Mouse (Mus musculus) thymus, adult 2 months (tissue): ENCODE measurements at regions not wholly inside any gene's neighbourhood (a gene's known extent, or its start where the extent isn't known, plus 50 kb on each side); places are given as distances from the start of the nearest gene placed in this dataset.

ENCODE experiments used
- DNase-seq: peaks from one replicate; pipeline ENCODE4 v3.0.0; 2021
- H3K27ac ChIP-seq: fragments of 200-500 bp; 2 replicates; pipeline ENCODE4 v1.5.1; 2012; ENCODE audit warnings: low read length, control low read depth; ENCODE audit not compliant: control insufficient read depth, insufficient read depth
- H3K27me3 ChIP-seq: fragments of 200-500 bp; 2 replicates; pipeline ENCODE4 v1.6.1; 2012; ENCODE audit warnings: mild to moderate bottlenecking, low read length, moderate library complexity, mixed read lengths; ENCODE audit not compliant: control insufficient read depth, insufficient read depth
- H3K36me3 ChIP-seq: fragments of 200-500 bp; 2 replicates; pipeline ENCODE4 v1.6.1; 2012; ENCODE audit warnings: mild to moderate bottlenecking, low read length, moderate library complexity; ENCODE audit not compliant: control insufficient read depth, insufficient read depth
- H3K4me1 ChIP-seq: fragments of 200-500 bp; replicated peaks from 2 replicates; pipeline ENCODE4 v1.6.1; 2012; ENCODE audit warnings: low read length; ENCODE audit not compliant: control insufficient read depth, insufficient read depth
- H3K4me3 ChIP-seq: fragments of 200-500 bp; 2 replicates; pipeline ENCODE4 v1.5.1; 2012; ENCODE audit warnings: mild to moderate bottlenecking, low read length, control low read depth, moderate library complexity; ENCODE audit not compliant: control insufficient read depth, insufficient read depth
- CTCF ChIP-seq: fragments of 200-500 bp; IDR thresholded peaks from 2 replicates; pipeline ENCODE4 v1.5.1; 2012; ENCODE audit warnings: mild to moderate bottlenecking, control low read depth, low read length, moderate library complexity, borderline replicate concordance; ENCODE audit not compliant: control insufficient read depth, poor library complexity, insufficient read depth; ENCODE audit errors: extremely low read depth
- POLR2A ChIP-seq: fragments of 200-500 bp; IDR thresholded peaks from 2 replicates; pipeline ENCODE4 v1.6.1; 2012; ENCODE audit warnings: mild to moderate bottlenecking, low read length, control low read depth, moderate library complexity; ENCODE audit not compliant: control insufficient read depth, poor library complexity, insufficient read depth; ENCODE audit errors: extremely low read depth
- WGBS: fragments of 180-500 bp; shearing (Covaris S2); methylation state at CpG from one replicate; pipeline ENCODE4 v1.1.7; 2018; 5-methylcytosine and 5-hydroxymethylcytosine counted together

DNA sequence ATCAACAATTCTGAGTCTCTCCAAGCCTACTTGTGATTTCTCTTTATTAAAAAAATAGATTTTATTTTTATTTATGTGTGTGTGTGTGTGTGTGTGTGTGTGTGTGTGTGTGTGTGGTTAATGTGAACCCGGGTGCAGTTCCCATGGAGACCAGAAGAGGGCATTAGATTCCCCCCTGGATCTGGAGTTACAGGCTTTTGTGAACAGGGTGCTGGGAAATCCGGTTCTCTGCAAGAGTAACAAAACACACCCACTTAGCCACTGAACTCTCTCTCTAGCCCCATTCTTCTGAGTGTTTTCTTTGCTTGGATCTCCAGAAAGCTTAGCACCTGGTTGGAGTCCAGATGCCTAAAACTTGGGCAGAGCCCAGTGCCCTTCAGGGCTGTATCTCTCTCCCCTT, 198.4 kb downstream of the Nucb2 start:
- H3K4me3 ChIP-seq = no peak overlapping the region
- 88% methylated on average over 2 of the region's 2 CpGs for WGBS
- H3K27ac ChIP-seq = no peak overlapping the region
- no peaks in the 10 kb centered on the region for H3K36me3 ChIP-seq
- no peak for TF ChIP-seq CTCF
- TF ChIP-seq POLR2A = no peak
- no peaks in the 10 kb centered on the region for H3K27me3 ChIP-seq
- no peaks in the 10 kb centered on the region for H3K4me1 ChIP-seq
- no peak for DNase-seq

DNA sequence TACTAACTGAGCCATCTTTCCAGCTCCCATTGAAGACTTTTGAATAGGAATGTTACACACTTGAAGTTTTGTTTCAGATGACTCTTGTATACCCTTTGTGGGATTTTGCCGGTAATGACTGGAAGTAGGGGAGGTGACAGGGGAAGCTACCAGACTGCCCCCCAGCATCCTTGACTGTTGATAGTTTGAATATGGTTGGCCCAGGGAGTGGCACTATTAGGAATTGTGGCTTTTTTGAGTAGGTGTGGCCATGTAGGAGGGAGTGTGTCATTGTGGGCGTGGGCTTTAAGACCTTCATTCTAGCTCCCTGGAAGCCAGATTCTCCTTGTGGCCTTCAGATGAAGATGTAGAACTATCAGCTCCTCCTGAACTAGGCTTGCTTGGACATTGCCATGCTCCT, 207.4 kb downstream of the Nucb2 start:
- Histone ChIP-seq H3K27ac (no peak overlapping the region), H3K27me3 (no peaks in the 10 kb centered on the region), H3K4me3 (no peak overlapping the region), H3K36me3 (no peaks in the 10 kb centered on the region), H3K4me1 (0 out of 2 replicates have a peak, but pooled peaks cover 3% of the 10 kb centered on the region)
- WGBS = 85% methylated on average over 2 of the region's 2 CpGs
- TF ChIP-seq POLR2A (no peak), CTCF (no peak)
- DNase-seq = no peak

DNA sequence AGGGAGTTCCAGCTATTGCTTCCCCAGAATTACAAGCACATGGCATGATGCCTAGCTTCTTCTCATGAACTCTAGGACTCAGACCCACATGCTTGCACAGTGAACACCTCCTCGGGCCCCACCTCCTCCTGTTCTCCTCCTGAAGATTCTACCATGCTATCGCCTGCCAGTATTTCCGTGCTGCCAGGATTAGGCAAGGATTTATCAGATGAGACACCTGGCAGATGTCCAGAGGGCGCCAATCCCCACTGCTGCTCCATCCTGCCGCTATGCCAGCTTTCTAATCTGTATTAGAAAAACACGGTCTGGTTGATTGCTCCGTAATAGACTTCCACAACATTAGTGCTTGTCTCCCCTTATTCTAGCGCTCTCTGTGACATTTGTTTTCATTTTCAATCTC, 209.0 kb downstream of the Nucb2 start:
- H3K27ac ChIP-seq = no peak overlapping the region
- no peak overlapping the region for H3K4me3 ChIP-seq
- H3K4me1 ChIP-seq = 0 out of 2 replicates have a peak, but pooled peaks cover 3% of the 10 kb centered on the region
- TF ChIP-seq CTCF (no peak), POLR2A (no peak)
- H3K36me3 ChIP-seq = no peaks in the 10 kb centered on the region
- WGBS = 90% methylated on average over 8 of the region's 8 CpGs
- H3K27me3 ChIP-seq = no peaks in the 10 kb centered on the region
- no peak for DNase-seq

DNA sequence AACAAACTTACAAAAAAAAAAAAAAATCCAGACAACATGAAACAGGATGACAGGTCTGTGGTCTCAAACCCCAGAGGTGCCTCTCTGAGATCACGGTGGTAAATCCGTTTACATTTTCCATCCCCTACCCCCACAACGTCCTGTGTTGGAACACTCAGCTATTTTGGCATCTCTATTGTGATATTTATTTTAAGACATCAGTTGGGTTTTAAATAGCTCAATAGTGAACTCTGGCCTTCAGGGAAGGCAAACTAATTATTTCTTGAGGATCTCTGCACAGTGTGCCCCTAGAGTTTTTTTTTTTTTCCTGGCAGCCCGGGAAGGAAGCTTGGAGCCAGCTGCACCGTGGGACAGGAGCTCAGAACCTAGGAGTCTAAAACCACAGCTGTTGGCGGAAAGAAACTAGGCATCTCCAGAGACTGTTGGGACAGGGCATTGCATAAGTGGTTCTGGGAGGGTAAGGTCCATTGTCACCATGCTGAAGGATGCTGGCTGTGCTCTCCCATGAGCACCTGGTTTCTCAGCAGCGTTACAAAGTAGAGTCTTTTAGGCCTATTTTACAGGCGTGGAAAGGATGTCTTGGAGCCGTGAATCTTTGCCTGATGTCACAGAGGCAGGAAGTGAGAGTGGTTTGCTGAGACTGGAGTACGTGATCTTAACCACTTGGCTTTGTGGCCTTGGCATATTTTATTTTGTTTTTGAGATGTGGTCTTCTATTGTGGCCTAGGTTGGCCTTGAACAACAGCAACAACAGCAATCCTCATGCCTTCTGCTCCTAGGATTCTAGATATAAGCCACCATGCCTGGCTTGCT, 211.3 kb downstream of the Nucb2 start:
- TF ChIP-seq POLR2A (no peak), CTCF (no peak)
- DNase-seq = no peak

DNA sequence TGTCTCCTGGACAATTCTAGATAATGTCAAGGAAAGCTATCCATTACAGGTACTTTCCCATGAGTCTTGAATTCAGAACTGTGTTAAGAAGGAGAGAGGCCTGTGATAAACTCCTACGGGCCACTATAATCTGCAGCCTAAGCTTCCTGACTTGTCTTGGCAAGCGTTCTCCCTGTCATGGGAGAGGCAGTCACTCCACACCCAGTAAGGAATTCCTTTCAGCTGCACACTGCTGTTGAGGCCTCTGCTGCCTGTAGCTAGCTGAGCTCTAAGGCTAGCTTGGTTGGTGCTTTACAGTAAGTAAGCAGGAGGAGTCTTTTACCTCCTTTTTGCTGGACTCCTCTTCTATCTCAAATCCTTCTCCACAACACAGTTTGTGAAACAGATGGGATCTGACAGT, 224.2 kb downstream of the Nucb2 start:
- Histone ChIP-seq H3K27ac (no peak overlapping the region), H3K4me1 (no peaks in the 10 kb centered on the region), H3K27me3 (no peaks in the 10 kb centered on the region), H3K36me3 (no peaks in the 10 kb centered on the region), H3K4me3 (no peak overlapping the region)
- TF ChIP-seq POLR2A = no peak
- no peak for TF ChIP-seq CTCF
- no peak for DNase-seq
- WGBS = 90% methylated on average over 2 of the region's 2 CpGs

More for the DNA sequence above, 211.3 kb downstream of the Nucb2 start:
- no peak overlapping the region for H3K27ac ChIP-seq
- no peaks in the 10 kb centered on the region for H3K36me3 ChIP-seq
- no peaks in the 10 kb centered on the region for H3K27me3 ChIP-seq
- no peak overlapping the region for H3K4me3 ChIP-seq
- WGBS = 37% methylated on average over 10 of the region's 10 CpGs
- 0 out of 2 replicates have a peak, but pooled peaks cover 3% of the 10 kb centered on the region for H3K4me1 ChIP-seq

GRCm38 (mm10) chr7:116729795-116730194, 225.6 kb downstream of the Nucb2 start:
- 83% methylated on average over 4 of the region's 4 CpGs for WGBS
- Histone ChIP-seq H3K4me3 (no peak overlapping the region), H3K4me1 (no peaks in the 10 kb centered on the region), H3K27ac (no peak overlapping the region), H3K36me3 (no peaks in the 10 kb centered on the region), H3K27me3 (no peaks in the 10 kb centered on the region)
- no peak for DNase-seq
- TF ChIP-seq CTCF (no peak), POLR2A (no peak)

GRCm38 (mm10) chr7:116735676-116736075, 231.5 kb downstream of the Nucb2 start:
- WGBS = 80% methylated on average over 3 of the region's 3 CpGs
- Histone ChIP-seq H3K4me1 (no peaks in the 10 kb centered on the region), H3K27me3 (no peaks in the 10 kb centered on the region), H3K4me3 (no peak overlapping the region), H3K36me3 (no peaks in the 10 kb centered on the region), H3K27ac (no peak overlapping the region)
- DNase-seq = no peak
- TF ChIP-seq POLR2A = no peak
- no peak for TF ChIP-seq CTCF
